Mouse (Mus musculus) cerebellum, adult 9-10 months (tissue): Measurements from ENCODE around the gene Gm20521.

Experiments
- DNase-seq: peaks from one replicate; pipeline ENCODE4 v3.0.0; 2022

Gene Gm20521

GRCm38 (mm10) chr14:54883154-54884021 lies at the start of gene Gm20521, which contains the start of gene Bcl2l2:
Gene Gm20521 (plus strand): TSS chr14:54883441.
Gene Bcl2l2 (plus strand): TSS chr14:54883377.
- DNase-seq, result peak; percentile 81

- DNase-seq, result peak; percentile 72
Observed at GRCm38 (mm10) chr14:54843461-54843860, 39.8 kb upstream of the Gm20521 start.

- DNase-seq, result no peak
Observed at GRCm38 (mm10) chr14:54855726-54856125, 27.5 kb upstream of the Gm20521 start.

GRCm38 (mm10) chr14:54856703-54857102 lies 26.5 kb upstream of the Gm20521 start:
- DNase-seq, result no peak

- peak; percentile 83 for DNase-seq
Observed at GRCm38 (mm10) chr14:54857891-54858290, 25.4 kb upstream of the Gm20521 start.

GRCm38 (mm10) chr14:54860511-54860910 lies 22.7 kb upstream of the Gm20521 start:
- DNase-seq, result peak; percentile 83

GRCm38 (mm10) chr14:54863501-54864312 lies 19.5 kb upstream of the Gm20521 start:
- DNase-seq, result peak; percentile 91

GRCm38 (mm10) chr14:54864313-54865036 lies 18.8 kb upstream of the Gm20521 start:
- DNase-seq, result no peak

- DNase-seq, result no peak
Observed at GRCm38 (mm10) chr14:54865626-54866025, 17.6 kb upstream of the Gm20521 start.

GRCm38 (mm10) chr14:54866268-54866667 lies 17.0 kb upstream of the Gm20521 start:
- no peak for DNase-seq

- DNase-seq, result no peak
Observed at GRCm38 (mm10) chr14:54866936-54867335, 16.3 kb upstream of the Gm20521 start.

GRCm38 (mm10) chr14:54868026-54868425 lies 15.2 kb upstream of the Gm20521 start:
- no peak for DNase-seq

GRCm38 (mm10) chr14:54870861-54871260 lies 12.4 kb upstream of the Gm20521 start, which contains the start of gene Homez:
Gene Homez (minus strand): TSS chr14:54870961.
- no peak for DNase-seq

GRCm38 (mm10) chr14:54874165-54874564 lies 9.1 kb upstream of the Gm20521 start:
- DNase-seq, result no peak

GRCm38 (mm10) chr14:54875844-54876538 lies 7.2 kb upstream of the Gm20521 start:
- DNase-seq, result peak; percentile 85

GRCm38 (mm10) chr14:54876539-54877047 lies 6.6 kb upstream of the Gm20521 start:
- peak; percentile 93 for DNase-seq

- peak; percentile 79 for DNase-seq
Observed at GRCm38 (mm10) chr14:54877048-54877715, 6.1 kb upstream of the Gm20521 start, which contains the start of gene Ppp1r3e. Gene Ppp1r3e (minus strand): TSS chr14:54877550.

- peak; percentile 44 for DNase-seq
Observed at GRCm38 (mm10) chr14:54884022-54884712, 926 bp downstream of the Gm20521 start.

GRCm38 (mm10) chr14:54885309-54885708 lies 2.1 kb downstream of the Gm20521 start:
- no peak for DNase-seq

- DNase-seq, result no peak
Observed at GRCm38 (mm10) chr14:54892200-54892599, 9.0 kb downstream of the Gm20521 start, which contains the start of gene Pabpn1. Gene Pabpn1 (plus strand): TSS chr14:54892500.
